Mouse (Mus musculus): Measurements from ENCODE around the gene Ola1. TPM values are rescaled to one million over a fixed set of nuclear protein-coding genes. Genes with fewer than 3 reads are reported as not detected.

Ola1 gene
- polyA plus RNA-seq, 1 experiment from 2014 or later = 62.7 TPM

GRCm38 (mm10) chr2:73063911-73064619 lies 154.7 kb downstream of the Ola1 start:
- H3K27me3 ChIP-seq (ENCODE audit: control insufficient read depth, insufficient read depth, low read length) = no peaks in the 10 kb centered on the region
- no peak overlapping the region for H3K4me3 ChIP-seq (ENCODE audit: control insufficient read depth in 1 of 2, insufficient read depth in 1 of 2, low read depth in 1 of 2, low read length in 2 of 2)
- WGBS = 64% methylated on average over 14 of the region's 14 CpGs
- no peak overlapping the region for H3K27ac ChIP-seq (replicated peaks in 1 of 2; ENCODE audit: control insufficient read depth in 1 of 2, insufficient read depth in 1 of 2, low read depth in 2 of 2, low read length in 2 of 2)
- H3K36me3 ChIP-seq (ENCODE audit: control insufficient read depth, insufficient read depth, low read length) = no peaks in the 10 kb centered on the region
- H3K9ac ChIP-seq (ENCODE audit: low read length) = no peak overlapping the region
- no peaks in the 10 kb centered on the region for H3K9me3 ChIP-seq (ENCODE audit: control insufficient read depth, low read length)
- no peak overlapping the region for H3K4me2 ChIP-seq (ENCODE audit: low read length)
- ATAC-seq (ENCODE audit: insufficient number of reproducible peaks, insufficient read depth, low FRiP score, low read depth) = no peak
- peaks cover 11% of the 10 kb centered on the region in 2 experiments for H3K4me1 ChIP-seq (ENCODE audit: control insufficient read depth in 2 of 2, insufficient read depth in 2 of 2, low read length in 2 of 2)

DNA sequence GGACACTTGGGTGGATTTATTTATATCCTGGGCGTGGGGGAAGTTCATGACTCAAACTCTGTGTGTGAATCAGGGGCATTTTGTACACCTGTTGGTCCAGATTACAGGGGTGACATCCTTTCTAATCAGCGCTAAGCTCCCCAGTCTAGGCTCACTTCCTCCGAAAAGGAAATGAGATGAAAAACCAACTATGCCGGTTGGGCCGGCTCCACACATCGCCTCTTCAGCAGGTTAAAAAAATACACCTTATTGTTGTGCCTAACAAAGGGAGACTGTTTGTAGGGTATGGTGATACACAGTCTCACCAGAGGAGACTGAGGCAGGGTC lies 158.5 kb downstream of the Ola1 start:
- WGBS = 58% methylated on average over 6 of the region's 6 CpGs
- no peak for ATAC-seq (ENCODE audit: insufficient number of reproducible peaks, insufficient read depth, low FRiP score, low read depth)
- Histone ChIP-seq H3K4me2 (ENCODE audit: low read length) (no peak overlapping the region), H3K9ac (ENCODE audit: low read length) (no peak overlapping the region), H3K4me1 (ENCODE audit: control insufficient read depth in 2 of 2, insufficient read depth in 2 of 2, low read length in 2 of 2) (peaks cover 5 to 7% of the 10 kb centered on the region in 2 experiments), H3K27me3 (ENCODE audit: control insufficient read depth, insufficient read depth, low read length) (no peaks in the 10 kb centered on the region), H3K4me3 (ENCODE audit: control insufficient read depth in 1 of 2, insufficient read depth in 1 of 2, low read depth in 1 of 2, low read length in 2 of 2) (no peak overlapping the region), H3K9me3 (ENCODE audit: control insufficient read depth, low read length) (no peaks in the 10 kb centered on the region), H3K27ac (replicated peaks in 1 of 2; ENCODE audit: control insufficient read depth in 1 of 2, insufficient read depth in 1 of 2, low read depth in 2 of 2, low read length in 2 of 2) (no peak overlapping the region), H3K36me3 (ENCODE audit: control insufficient read depth, insufficient read depth, low read length) (no peaks in the 10 kb centered on the region)

- ATAC-seq (ENCODE audit: insufficient number of reproducible peaks, insufficient read depth, low FRiP score, low read depth) = peak; percentile 13; the same call in 1 of the 2 replicates
- Histone ChIP-seq H3K27me3 (ENCODE audit: control insufficient read depth, insufficient read depth, low read length) (no peaks in the 10 kb centered on the region), H3K9ac (ENCODE audit: low read length) (no peak overlapping the region; the same call in 1 of the 2 replicates), H3K4me3 (ENCODE audit: control insufficient read depth in 1 of 2, insufficient read depth in 1 of 2, low read depth in 1 of 2, low read length in 2 of 2) (no peak overlapping the region), H3K4me1 (ENCODE audit: control insufficient read depth in 2 of 2, insufficient read depth in 2 of 2, low read length in 2 of 2) (peaks cover 5 to 7% of the 10 kb centered on the region in 2 experiments), H3K4me2 (ENCODE audit: low read length) (peak overlapping the region; percentile 40), H3K9me3 (ENCODE audit: control insufficient read depth, low read length) (no peaks in the 10 kb centered on the region), H3K36me3 (ENCODE audit: control insufficient read depth, insufficient read depth, low read length) (no peaks in the 10 kb centered on the region), H3K27ac (replicated peaks in 1 of 2; ENCODE audit: control insufficient read depth in 1 of 2, insufficient read depth in 1 of 2, low read depth in 2 of 2, low read length in 2 of 2) (peak overlapping the region; percentile 15 to 45; a peak in 1 of 4 replicates)
- 15% methylated on average over 12 of the region's 12 CpGs for WGBS
These were observed 159.0 kb downstream of the Ola1 start for GRCm38 (mm10) chr2:73059550-73060258.

- Histone ChIP-seq H3K9ac (ENCODE audit: low read length) (no peak overlapping the region), H3K9me3 (ENCODE audit: control insufficient read depth, low read length) (peaks cover 7% of the 10 kb centered on the region; the same call in 1 of the 2 replicates), H3K27ac (replicated peaks in 1 of 2; ENCODE audit: control insufficient read depth in 1 of 2, insufficient read depth in 1 of 2, low read depth in 2 of 2, low read length in 2 of 2) (no peak overlapping the region), H3K27me3 (ENCODE audit: control insufficient read depth, insufficient read depth, low read length) (no peaks in the 10 kb centered on the region), H3K4me1 (ENCODE audit: control insufficient read depth in 2 of 2, insufficient read depth in 2 of 2, low read length in 2 of 2) (peaks cover 5 to 7% of the 10 kb centered on the region in 2 experiments), H3K4me3 (ENCODE audit: control insufficient read depth in 1 of 2, insufficient read depth in 1 of 2, low read depth in 1 of 2, low read length in 2 of 2) (no peak overlapping the region), H3K4me2 (ENCODE audit: low read length) (no peak overlapping the region), H3K36me3 (ENCODE audit: control insufficient read depth, insufficient read depth, low read length) (no peaks in the 10 kb centered on the region)
- 78% methylated on average over 1 of the region's 1 CpGs for WGBS
- no peak for ATAC-seq (ENCODE audit: insufficient number of reproducible peaks, insufficient read depth, low FRiP score, low read depth)
These were observed 160.4 kb downstream of the Ola1 start for GRCm38 (mm10) chr2:73058344-73058743.

- Histone ChIP-seq H3K27ac (replicated peaks in 1 of 2; ENCODE audit: control insufficient read depth in 1 of 2, insufficient read depth in 1 of 2, low read depth in 2 of 2, low read length in 2 of 2) (no peak overlapping the region), H3K4me3 (ENCODE audit: control insufficient read depth in 1 of 2, insufficient read depth in 1 of 2, low read depth in 1 of 2, low read length in 2 of 2) (no peak overlapping the region), H3K9ac (ENCODE audit: low read length) (no peak overlapping the region), H3K4me1 (ENCODE audit: control insufficient read depth in 2 of 2, insufficient read depth in 2 of 2, low read length in 2 of 2) (peaks cover 5 to 7% of the 10 kb centered on the region in 2 experiments), H3K27me3 (ENCODE audit: control insufficient read depth, insufficient read depth, low read length) (no peaks in the 10 kb centered on the region), H3K9me3 (ENCODE audit: control insufficient read depth, low read length) (peaks cover 7% of the 10 kb centered on the region; the same call in 1 of the 2 replicates), H3K36me3 (ENCODE audit: control insufficient read depth, insufficient read depth, low read length) (no peaks in the 10 kb centered on the region), H3K4me2 (ENCODE audit: low read length) (no peak overlapping the region)
- no peak for ATAC-seq (ENCODE audit: insufficient number of reproducible peaks, insufficient read depth, low FRiP score, low read depth)
- 71% methylated on average over 2 of the region's 2 CpGs for WGBS
These were observed 161.1 kb downstream of the Ola1 start for GRCm38 (mm10) chr2:73057589-73057988.

GRCm38 (mm10) chr2:73056090-73056956 lies 162.4 kb downstream of the Ola1 start:
- Histone ChIP-seq H3K4me2 (ENCODE audit: low read length) (no peak overlapping the region), H3K27ac (replicated peaks in 1 of 2; ENCODE audit: control insufficient read depth in 1 of 2, insufficient read depth in 1 of 2, low read depth in 2 of 2, low read length in 2 of 2) (no peak overlapping the region), H3K36me3 (ENCODE audit: control insufficient read depth, insufficient read depth, low read length) (no peaks in the 10 kb centered on the region), H3K4me1 (ENCODE audit: control insufficient read depth in 2 of 2, insufficient read depth in 2 of 2, low read length in 2 of 2) (peaks cover 5 to 7% of the 10 kb centered on the region in 2 experiments), H3K9ac (ENCODE audit: low read length) (no peak overlapping the region), H3K4me3 (ENCODE audit: control insufficient read depth in 1 of 2, insufficient read depth in 1 of 2, low read depth in 1 of 2, low read length in 2 of 2) (no peak overlapping the region), H3K27me3 (ENCODE audit: control insufficient read depth, insufficient read depth, low read length) (no peaks in the 10 kb centered on the region), H3K9me3 (ENCODE audit: control insufficient read depth, low read length) (peaks cover 7% of the 10 kb centered on the region; the same call in 1 of the 2 replicates)
- WGBS = 73% methylated on average over 17 of the region's 17 CpGs
- ATAC-seq (ENCODE audit: insufficient number of reproducible peaks, insufficient read depth, low FRiP score, low read depth) = no peak

GRCm38 (mm10) chr2:73053791-73054490 lies 164.8 kb downstream of the Ola1 start:
- H3K36me3 ChIP-seq (ENCODE audit: control insufficient read depth, insufficient read depth, low read length) = no peaks in the 10 kb centered on the region
- H3K9me3 ChIP-seq (ENCODE audit: control insufficient read depth, low read length) = peaks cover 7% of the 10 kb centered on the region; the same call in 1 of the 2 replicates
- no peaks in the 10 kb centered on the region for H3K27me3 ChIP-seq (ENCODE audit: control insufficient read depth, insufficient read depth, low read length)
- no peak for ATAC-seq (ENCODE audit: insufficient number of reproducible peaks, insufficient read depth, low FRiP score, low read depth)
- no peak overlapping the region for H3K9ac ChIP-seq (ENCODE audit: low read length)
- H3K4me2 ChIP-seq (ENCODE audit: low read length) = no peak overlapping the region
- no peak overlapping the region for H3K27ac ChIP-seq (replicated peaks in 1 of 2; ENCODE audit: control insufficient read depth in 1 of 2, insufficient read depth in 1 of 2, low read depth in 2 of 2, low read length in 2 of 2)
- H3K4me1 ChIP-seq (ENCODE audit: control insufficient read depth in 2 of 2, insufficient read depth in 2 of 2, low read length in 2 of 2) = peaks cover 6 to 19% of the 10 kb centered on the region in 2 experiments
- no peak overlapping the region for H3K4me3 ChIP-seq (ENCODE audit: control insufficient read depth in 1 of 2, insufficient read depth in 1 of 2, low read depth in 1 of 2, low read length in 2 of 2)
- 86% methylated on average over 9 of the region's 9 CpGs for WGBS
